Mouse (Mus musculus) olfactory bulb, adult 2 months (tissue): ENCODE measurements around the gene Tgfa.

Source experiments
- CTCF ChIP-seq: fragments of 200-500 bp; IDR thresholded peaks from 2 replicates; pipeline ENCODE4 v1.5.1; 2012; ENCODE audit warnings: low read depth, mild to moderate bottlenecking, low read length, moderate library complexity; ENCODE audit not compliant: insufficient read depth
- POLR2A ChIP-seq: fragments of 200-500 bp; IDR thresholded peaks from 2 replicates; pipeline ENCODE4 v1.6.1; 2012; ENCODE audit warnings: mild to moderate bottlenecking, low read depth, low read length, moderate library complexity; ENCODE audit not compliant: insufficient read depth

DNA sequence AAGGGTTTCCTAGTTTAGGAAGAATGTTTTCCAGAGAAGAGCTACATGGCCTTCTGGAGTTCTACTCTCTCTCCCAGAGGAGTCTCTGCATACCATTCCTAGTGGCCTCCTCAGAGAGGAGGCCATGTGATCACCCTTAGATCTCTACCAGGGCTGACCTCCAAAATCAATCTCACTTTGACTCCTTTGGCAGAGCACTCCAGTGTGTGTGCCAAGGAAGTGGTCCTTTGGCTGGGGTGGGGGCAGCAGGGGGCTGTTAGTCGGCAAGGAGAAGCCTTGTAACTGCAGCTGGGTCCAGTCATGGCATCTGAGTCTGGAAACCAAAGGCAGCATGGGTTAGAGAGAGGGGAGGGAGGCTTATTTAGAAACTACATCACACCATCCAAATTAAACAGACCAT, 122.0 kb downstream of the Tgfa start:
- TF ChIP-seq POLR2A (no peak), CTCF (no peak)
